Mouse (Mus musculus) G1E-ER4 (cell line): ENCODE data around the gene Hipk1. TPM values are rescaled to one million over a fixed set of nuclear protein-coding genes. Genes with fewer than 3 reads are reported as not detected.

Experiments used
- GATA1 ChIP-seq: IDR thresholded peaks from one replicate; pipeline ENCODE4 v1.8.0; 2012; ENCODE audit warnings: low read length, inconsistent platforms
- polyA plus RNA-seq: library from polyadenylated mRNA; stranded (reverse); fragments of >175 nt; gene quantifications from 2 replicates; pipeline ENCODE4 v1.2.3, GENCODE M21; 2012

Gene Hipk1
- polyA plus RNA-seq: 40.3 and 42.2 TPM in 2 replicates

GRCm38 (mm10) chr3:103791230-103792110 lies at the start of gene Hipk1:
TSS of gene Hipk1 (minus strand) at chr3:103791563.
- no peak for TF ChIP-seq GATA1

DNA sequence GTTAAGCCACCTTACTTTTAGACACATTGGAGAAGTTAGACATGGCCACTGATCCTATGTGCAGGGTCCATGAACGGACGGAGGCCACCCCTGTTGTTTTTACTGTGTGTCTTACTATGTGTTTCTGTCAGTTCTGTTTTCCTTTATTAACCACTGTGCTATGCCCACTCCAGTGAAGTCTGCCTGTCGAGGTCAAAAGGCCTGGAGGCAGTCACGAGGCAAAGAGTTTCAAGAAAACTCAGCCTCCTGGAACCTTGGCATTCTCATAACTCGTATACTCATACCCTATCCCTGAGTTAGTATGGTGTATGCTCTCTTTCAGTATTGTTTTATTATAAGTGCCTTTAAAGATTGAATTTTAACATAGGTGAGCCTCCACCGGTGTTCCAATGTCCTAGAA lies 48.3 kb upstream of the Hipk1 start:
- no peak for TF ChIP-seq GATA1

GRCm38 (mm10) chr3:103836453-103836852 lies 45.1 kb upstream of the Hipk1 start:
- TF ChIP-seq GATA1: no peak

DNA sequence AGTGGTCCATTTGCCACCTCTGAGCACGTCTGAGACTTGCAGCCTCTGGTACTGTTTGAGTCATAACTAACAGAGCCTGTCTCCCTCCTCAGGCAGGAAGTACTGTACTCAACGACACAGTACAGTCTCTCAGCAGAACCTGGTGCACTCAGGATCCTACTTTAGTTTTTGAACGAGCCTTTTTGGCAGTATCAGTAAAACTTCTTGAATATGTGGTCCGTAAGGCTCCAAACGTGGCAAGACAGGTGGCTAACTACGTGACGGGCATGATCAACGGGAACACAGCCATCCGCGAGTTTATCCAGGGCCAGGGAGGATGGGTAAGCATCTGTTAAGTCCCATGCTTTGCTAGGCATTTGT lies 44.6 kb upstream of the Hipk1 start:
- no peak for TF ChIP-seq GATA1

DNA sequence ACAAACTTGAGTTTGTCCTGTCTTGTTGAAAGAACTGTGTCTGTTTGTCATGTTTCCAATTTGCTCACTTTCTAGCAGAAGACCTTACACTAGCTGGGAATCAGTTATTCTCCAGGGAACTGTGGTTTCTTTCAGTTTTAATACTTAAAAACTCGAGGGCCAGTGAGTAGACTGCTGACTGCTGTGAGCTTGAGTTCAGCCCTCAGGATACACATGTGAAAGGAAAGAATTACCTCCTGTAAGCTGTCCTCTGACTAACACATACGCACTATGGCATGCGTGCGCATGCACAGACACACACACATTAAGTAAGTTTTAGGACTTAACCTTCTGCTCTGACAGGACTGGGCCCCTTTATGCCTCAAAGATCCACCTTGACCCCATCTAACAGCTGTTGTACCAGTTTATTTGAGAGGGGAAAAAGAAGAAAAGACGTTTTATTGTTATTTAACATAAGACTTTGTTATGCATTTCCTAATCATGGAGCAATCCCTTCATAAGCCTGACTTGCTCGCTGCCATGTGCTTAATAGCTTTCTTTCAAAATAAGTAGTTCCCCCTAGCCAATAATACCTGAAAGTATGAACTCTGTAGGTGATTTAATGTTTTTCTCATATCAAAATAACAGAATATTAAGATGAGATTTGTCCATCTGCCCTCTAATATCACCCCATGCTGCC lies 44.0 kb upstream of the Hipk1 start:
- TF ChIP-seq GATA1: no peak

DNA sequence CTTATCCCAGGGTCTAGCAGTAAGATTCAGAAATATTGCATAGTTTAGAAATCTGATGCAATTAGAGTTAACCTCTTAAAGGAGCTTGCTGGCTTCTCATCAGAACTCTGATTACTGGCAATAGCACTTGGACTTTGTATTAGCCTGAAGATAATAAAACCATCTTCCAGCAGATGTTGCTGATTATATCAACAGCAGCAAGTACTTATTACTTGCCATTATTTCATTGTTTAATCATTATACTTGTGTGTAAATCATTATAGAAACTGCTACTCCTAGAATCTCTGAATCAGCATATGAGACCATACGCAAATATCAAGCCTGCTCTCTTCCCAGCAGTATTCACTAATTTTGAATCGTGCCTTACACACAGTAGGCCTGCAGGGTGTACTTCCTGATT lies 42.6 kb upstream of the Hipk1 start:
- TF ChIP-seq GATA1: no peak

DNA sequence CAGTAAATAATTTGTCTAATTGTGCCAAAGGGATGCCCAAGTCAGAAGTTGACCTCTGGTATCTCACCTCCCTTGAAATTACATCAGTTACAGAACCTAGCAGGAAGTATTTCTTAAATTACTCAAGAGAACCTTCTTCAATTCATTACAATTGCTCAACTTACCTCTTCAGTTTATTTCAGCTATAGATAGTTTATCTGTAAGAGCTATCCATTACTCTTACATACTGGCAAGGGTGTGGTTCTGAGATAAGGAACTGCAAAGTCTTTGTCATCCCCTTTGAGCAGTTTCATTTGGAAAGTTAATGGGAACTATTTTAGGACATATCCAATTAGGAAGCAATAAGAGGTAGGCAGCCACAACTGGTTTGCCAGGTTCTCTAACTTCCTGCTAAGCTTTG lies 41.1 kb upstream of the Hipk1 start, which contains the start of gene Bcl2l15:
Gene Bcl2l15, plus strand, starts transcription at position 176 of the 400 bp plus-strand sequence.
- TF ChIP-seq GATA1: peak; percentile 53

DNA sequence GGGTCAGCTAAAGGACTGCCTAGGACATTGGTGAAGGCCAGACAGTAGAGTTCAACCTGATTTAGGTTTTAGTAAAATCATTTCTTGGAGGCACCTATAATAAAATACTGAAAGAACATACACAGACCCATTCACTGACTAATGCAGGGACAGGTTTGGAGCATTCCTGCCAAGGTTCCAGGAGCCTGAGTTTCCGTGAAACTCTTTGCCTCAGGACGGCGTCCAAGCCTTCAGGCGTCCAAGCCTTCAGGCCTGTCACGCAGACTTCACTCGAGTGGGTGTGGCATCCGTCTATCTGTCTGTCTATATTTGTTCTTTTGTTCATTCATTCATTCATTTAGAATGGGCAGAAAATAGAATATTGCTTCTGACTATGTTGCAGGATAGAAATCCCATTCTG lies 39.8 kb upstream of the Hipk1 start:
- TF ChIP-seq GATA1: no peak

DNA sequence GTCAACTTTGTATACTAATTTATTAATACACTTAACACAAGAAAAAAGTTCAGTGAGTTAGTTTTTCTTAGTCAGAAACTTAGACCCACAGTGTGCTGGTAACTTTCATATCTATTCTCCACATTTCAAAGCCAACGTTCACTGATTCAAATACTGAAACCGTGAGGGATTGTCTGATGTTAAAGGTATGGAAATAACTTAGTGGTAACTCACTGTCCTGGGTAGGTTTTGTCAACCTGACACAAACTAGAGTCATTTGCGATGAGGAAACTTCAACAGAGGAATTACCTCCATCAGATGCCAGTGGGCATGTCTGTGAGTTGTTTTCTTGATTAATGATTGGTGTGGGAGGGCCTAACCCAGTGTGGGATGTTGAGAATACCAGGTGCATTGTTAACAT lies 37.7 kb upstream of the Hipk1 start:
- TF ChIP-seq GATA1: no peak

GRCm38 (mm10) chr3:103827548-103827947 lies 36.2 kb upstream of the Hipk1 start:
- no peak for TF ChIP-seq GATA1

DNA sequence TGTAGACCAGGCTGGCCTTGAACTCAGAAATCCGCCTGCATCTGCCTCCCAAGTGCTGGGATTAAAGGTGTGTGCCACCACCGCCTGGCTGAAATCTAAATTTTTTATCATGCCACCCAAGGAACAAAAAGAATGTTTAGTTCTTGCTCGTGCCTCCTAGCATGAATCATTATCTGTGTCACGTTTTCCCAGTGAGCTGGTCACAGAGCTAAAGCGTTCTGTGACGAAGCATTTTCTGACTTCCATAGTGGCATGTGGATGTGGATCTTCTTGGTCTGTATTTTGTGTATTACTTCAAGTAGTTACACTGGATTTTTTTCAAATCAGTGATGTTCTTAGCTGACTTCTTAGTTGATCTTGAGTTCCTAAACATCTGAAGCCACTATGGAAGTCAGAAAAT lies 19.6 kb upstream of the Hipk1 start:
- TF ChIP-seq GATA1: no peak

- TF ChIP-seq GATA1: no peak
Measured at GRCm38 (mm10) chr3:103809799-103810150, 18.4 kb upstream of the Hipk1 start.

DNA sequence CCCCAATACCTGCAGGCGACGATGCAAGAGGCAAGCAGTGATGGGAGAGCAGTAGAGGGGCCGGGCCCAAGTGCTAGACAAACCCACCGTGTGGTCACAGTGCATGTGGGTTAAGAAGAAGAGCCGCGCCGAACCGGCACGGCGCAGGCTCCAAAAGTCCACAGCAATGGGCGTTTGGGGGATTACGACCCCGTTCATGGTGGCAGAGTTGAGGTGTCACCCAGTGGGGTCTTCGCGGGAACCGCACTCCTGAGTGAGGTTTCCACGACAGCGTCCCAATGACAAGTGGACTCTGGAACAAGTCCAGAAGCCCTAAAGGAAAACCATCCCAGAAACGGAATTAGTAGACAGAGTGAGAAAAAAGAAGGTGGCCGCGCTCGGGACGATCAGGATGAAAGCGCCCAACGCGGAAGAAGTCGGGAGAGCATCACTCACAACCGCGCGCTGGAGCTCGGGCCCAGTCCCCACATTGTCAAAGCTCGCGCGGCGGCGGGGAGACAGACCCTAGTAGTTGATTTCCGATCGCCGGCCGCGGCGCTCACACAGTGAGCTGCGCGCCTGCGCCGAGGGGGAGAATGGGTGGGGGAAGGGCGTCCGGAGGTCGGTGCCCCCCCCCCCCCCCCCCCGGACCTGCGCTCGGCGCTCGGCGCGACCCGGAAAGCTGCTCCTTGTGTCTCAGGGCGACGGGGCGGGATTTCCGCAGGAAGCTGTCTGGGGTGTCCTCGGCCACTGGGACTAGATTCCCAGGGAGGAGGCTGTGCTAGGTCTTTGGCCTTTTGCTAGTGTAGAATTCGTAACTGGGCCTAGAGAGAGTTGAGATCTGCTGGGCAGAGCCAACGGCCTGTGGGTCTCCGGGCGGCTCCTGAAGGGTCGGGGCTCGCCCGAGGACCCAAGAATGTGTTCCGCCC lies 17.8 kb upstream of the Hipk1 start, which contains the start of the genes Dclre1b, Ap4b1 and Gm43064:
Gene Dclre1b, minus strand, starts transcription at position 554 of the 908 bp plus-strand sequence.
Gene Ap4b1, plus strand, starts transcription at position 630 of the 908 bp plus-strand sequence.
Gene Gm43064, plus strand, starts transcription at position 683 of the 908 bp plus-strand sequence.
- TF ChIP-seq GATA1: no peak

GRCm38 (mm10) chr3:103805671-103806070 lies 14.3 kb upstream of the Hipk1 start:
- no peak for TF ChIP-seq GATA1

DNA sequence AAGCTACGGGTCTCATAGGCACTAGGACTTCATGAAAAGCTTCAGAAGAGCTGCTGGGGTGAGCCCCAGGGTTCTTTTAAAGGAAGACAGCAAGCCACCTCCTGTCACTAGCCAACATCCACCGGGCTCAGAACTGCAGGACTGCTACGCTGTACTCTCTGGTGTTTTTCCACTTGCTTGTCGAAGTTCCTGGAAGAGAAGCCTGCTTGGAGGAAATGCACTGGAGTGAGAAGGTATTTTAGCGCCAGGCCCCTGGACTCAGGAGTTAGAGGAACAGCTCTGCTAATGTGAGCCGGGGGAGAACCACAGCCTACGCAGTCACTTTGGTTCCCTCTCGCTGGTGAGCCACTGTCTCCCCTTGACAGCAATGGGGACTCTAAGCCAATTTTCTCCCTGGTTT lies 11.5 kb upstream of the Hipk1 start:
- TF ChIP-seq GATA1: no peak
